Mouse (Mus musculus): ENCODE measurements around the gene Arhgap44.
A peak's percentile ranks its signal among the peaks of the same experiment; 100 is the strongest.

Arhgap44 gene

DNA sequence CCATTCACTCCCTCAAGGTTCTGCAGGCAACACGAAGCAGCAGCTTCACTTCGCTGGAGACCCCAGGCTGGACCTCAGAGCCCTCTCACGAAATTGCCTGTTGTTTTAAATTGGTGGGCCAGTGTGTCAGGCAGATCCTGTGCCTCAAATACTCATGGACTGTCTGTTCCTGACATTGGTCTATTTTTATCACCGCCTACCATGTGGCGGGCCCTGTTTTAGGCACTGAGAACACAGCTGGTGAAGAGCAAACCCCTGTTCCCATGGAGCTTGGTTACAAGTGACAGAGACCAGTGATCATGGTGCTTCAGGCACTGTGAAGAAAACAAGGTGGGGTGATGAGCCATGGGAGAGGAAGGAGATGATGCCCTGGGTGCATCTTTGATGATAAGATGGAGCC lies 93.2 kb downstream of the Arhgap44 start:
- no peak for DNase-seq

DNA sequence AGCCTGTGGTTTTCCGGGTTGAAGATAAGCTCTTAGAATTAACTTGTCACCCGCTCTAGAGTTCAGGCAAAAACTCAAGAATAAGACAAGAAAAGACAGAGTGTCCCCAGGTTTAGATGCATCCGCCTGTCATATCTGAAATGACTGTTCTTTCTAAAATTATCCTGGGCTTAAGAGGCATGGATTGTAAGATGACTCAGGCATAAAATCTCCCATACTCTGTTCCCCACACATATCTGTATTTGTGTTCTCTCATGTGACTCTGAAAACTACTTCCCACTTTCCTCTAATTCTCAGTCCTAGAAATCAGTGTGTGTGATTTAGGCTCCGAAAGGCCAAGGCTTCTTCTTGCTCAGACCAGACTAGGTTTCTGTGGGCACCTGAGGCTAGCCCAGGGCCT lies 93.7 kb downstream of the Arhgap44 start:
- no peak for DNase-seq

DNA sequence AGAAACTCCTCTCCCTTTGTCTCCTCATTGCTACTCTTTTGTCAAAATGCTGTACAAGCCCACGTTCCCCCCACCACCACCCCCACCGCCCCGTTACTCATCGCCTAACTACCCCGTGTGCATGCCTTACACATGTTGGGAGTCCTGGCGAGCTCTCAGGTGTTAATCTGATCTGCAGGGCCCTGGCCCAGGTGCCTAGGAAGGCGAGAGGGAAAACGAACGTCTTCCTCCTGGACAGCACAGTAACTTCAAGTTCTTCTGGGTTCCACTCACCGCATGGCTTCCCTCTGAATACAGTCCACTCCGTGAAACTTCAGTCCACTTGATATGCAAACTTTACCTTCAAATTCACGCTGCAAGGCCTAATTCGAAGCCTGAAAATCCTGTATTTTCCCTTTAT lies 97.6 kb downstream of the Arhgap44 start:
- DNase-seq: no peak

DNA sequence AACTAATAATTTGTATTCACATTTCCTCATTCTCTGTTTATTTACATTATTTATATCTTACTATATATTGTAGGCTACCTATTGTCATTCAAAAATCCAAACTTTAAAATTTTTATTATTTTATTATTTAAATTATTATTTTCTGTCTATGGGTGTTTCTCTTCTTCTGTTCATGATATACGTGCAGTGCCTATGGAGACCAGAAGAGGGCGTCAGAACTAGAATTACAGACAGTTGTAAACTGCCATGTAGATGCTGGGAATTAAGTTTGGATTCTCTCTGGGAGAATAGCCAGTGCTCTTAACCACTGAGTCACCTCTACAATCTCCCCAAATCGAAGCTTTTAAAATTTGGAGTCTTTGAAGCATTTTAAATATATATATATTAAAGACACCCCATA lies 101.3 kb downstream of the Arhgap44 start:
- DNase-seq: peak in 1 of 2 experiments; percentile 29

DNA sequence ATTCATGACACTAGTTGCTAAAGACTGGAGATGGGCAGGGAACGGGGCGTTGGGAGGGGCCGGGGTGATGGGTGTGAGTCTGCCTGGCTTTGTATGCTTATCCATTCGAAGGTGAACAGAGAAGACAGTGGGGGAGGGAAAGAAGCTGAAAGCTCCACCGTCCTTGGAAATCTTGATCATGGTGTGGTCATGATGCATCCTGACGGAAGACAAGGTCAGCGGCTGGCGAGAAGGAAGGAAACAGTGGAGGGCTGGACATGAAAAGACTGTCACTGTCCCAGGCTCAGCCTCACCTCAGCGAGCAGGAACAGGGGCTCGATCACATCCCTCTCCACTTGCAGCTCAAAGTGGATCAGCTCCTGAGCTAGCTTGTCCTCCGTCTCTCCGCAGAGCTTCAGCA lies 103.2 kb downstream of the Arhgap44 start:
- DNase-seq: no peak

DNA sequence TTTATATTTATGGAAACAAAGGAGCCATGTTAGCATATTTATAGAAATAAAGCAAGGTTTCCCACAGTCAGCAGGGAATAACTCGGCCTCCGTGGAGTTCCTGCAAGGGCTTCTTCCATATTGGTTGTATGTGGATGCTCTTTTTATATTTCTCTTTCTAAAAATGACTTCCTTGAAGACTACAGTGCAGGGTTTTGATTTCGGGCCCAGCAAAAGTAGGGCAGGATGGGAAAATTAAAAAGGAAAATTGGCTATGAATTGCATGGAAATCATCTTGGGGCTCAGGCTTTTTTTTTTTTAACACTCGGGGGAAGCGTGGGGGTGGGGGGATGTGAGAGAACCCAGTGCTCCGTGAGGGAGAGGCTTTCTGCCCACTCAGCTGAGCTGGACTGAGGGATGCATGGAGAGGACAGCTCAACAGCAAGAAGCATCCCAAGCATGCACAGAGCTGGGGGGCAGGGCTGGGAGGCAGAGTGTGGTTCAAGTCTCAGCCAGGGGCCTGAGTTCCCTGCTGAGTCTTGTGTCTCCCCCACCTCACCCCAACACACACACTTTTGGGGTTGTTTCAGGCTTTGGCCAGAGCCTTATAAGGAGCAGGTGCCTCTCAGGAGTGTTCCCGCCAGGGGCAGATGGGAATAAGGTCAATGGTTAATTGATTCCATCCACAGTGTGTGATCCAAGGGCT lies 104.4 kb downstream of the Arhgap44 start:
- no peak for DNase-seq

DNA sequence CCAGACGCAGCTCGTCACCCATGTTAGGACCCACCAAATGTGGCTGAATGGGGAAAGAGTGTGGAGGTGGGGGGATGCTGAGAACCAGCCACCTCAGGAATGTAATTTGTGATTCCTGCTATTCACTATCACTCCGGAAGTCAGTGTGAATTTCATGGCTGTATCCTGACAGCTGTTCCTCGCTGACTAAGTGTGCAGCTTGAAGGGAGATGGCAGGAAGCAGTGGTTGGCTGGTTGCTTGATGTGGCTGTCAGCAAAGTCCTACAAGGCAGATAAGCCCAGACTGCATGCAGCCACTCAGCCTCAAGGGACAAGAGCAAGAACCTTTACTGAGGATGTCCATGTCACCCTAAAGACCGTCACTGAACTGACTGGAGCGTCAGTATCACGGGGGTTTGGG lies 107.2 kb downstream of the Arhgap44 start:
- DNase-seq: no peak

DNA sequence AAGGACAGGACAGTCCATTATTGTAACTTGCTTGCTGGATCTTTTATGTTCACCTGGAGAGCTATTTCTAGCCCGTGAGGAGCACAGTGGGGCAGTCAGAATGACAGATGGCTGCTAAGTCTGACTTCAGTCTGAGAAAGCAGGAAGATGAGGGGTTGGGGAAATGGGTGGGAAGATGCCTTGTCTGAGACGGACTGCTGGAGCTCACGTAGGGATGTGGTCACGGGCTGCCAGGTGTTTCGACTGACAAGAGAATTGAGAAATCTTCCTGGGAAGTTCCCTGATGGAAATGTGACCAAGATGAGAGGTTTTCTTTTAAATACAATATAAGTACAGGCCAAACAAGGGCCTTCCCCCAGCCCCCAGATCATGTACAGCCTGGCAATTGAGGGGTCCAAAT lies 108.5 kb downstream of the Arhgap44 start:
- no peak for DNase-seq

DNA sequence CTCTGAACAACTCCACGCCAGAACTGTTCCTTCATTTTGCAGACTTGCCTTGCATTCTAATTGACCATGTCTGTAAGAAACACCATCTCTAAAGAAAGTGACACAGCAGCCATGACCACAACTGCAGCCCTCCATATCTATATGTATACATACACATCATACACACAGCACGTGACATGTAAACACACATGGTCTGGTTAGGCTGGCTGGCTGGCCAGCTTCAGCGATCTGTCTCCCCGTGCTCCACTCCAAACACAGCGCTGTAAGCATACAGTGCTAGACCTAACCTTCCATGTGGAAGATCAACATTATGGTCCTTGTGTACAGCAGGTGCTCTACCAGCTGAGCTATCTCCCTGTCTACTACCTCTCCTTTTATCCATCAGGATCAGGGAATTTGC lies 111.9 kb downstream of the Arhgap44 start:
- no peak for DNase-seq

DNA sequence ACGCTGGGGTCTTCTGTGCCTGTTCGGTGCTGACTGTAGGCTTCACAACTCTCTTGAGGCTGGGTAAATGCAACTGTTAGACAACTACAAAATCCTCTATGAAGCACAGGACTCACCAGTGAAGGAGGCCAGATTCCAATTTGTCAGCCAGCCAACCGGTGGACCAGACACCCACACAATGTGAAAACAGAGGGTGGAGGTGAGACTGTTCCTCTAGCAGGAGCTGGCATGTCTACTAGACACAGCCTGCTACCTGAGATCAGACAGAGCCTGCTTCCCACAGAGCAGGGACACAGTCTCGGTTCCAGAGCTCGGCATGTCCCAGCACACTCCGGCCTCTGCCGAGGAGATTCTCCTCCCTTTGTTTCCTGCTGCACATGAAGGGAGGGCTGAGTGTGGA lies 113.7 kb downstream of the Arhgap44 start:
- DNase-seq: no peak

DNA sequence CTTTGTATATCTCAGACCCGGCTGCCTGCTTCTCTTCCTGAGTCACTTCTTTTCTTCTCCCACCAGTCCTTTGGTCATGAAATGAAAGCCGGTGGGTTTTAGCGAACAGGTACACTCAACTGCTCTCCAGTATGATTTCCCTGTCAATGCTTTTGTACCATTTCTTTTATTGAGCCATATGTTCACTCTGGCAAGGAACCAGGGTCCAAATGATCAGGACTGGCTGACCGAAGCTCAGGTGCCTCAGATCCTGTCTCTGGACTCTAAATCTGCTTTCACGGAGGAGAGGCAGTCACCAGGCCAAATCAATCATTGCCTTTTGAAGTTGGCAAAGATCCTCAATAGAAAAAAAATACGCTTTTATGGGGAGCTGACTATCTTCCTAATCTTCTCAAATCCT lies 122.2 kb downstream of the Arhgap44 start:
- no peak for DNase-seq

DNA sequence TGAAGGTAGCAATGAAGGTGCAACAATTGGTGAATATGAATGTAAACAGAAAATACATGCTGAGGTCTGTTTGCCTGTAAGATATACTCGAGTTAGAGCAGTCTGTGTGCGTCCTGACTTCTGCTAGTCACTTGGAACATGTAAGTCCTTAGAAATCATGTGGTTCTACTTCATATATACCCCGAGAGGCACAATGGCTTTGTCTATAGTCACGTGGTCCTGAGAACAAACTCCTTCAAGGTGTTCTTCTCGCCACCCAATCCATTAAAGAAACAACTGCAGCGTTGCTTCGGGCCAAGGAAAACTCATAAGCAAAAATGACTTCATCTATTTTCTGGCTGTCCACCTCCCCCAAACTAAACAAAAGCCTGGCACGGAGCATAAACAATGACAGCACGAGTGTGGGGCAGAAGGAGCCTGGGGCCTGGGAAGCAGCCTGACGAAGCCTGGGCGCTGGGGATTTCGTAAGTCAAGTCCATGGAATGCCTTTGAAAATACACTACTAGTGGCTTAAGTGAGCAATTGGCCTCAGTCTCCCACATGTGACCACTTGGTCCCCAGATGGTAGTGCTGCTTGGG lies 123.2 kb downstream of the Arhgap44 start:
- DNase-seq: no peak

DNA sequence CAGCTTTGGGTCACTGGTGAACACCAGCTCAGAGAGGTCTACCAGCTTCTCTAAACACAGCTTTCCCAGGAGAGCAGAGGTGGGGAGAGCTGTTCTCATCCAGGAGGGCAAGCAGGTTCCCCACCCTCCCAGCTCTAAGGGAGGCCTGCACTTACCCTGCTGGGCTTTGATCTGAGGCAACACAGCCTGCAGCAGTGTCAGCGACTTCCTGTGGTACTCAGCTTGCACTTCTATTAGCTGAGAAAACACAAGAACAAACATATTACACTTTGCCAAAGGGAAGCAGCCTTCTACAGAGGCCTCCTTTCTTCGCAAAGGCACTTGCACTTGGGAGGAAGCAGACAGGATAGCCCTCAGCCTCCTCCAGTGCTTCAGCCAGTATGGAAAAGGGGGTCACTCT lies 123.8 kb downstream of the Arhgap44 start:
- no peak for DNase-seq

DNA sequence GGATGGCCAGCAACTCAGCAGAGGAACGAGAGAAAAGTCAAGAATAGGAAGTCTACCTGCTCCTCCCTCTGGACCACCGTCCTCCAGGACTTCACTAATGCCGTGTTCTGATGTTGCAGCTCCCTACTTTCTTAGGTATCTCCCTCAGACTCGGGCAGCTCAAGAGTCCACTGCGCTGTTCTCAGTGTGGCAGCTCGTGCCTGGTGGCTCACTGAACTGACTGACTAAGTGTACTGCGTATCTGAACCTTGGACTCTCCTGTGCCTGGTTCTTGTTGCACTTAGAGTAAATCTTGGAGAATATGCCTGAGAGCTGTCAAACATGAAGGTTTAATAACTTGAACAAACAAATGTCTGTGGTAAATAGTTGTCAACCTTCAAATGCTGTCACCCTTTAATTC lies 130.5 kb downstream of the Arhgap44 start:
- DNase-seq: peak; percentile 55 to 63

DNA sequence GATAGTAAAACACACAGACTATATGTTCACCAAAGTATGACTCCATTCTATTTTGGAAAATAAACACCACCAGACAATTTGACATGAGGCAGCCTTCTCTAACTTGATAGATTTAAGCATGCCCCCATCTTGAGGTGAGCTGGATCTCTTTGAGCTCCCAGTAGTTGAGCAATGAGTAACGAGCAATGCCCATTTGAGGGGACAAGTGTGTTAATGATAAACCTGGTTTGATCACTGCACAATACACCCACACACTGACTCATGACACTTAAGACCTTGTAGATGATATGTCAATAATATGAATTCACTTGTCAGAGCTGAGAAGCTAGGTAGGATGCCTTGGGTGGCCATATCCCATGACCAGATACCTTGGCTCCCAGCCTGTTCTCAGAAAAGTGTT lies 132.6 kb downstream of the Arhgap44 start:
- peak; percentile 15 to 32 for DNase-seq

DNA sequence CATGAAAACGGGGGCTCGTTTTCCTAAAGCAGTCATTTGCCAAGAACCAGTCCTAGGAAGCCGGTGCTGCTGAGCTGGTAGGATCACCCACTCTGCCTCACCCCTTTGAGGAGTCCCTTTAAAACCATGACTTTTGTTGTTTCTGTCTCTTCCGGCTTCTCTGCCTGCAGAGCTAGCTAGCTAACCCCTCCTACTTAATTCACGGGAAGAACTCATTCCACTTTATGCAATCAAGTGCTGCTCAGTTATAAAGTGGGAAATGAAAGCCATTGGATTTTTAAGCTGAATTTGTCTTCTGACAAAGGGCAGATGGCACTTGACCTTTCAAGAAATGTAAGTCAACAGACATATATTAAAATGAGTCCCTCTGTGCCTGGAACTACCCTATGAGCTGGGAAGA lies 134.7 kb downstream of the Arhgap44 start:
- DNase-seq: no peak

DNA sequence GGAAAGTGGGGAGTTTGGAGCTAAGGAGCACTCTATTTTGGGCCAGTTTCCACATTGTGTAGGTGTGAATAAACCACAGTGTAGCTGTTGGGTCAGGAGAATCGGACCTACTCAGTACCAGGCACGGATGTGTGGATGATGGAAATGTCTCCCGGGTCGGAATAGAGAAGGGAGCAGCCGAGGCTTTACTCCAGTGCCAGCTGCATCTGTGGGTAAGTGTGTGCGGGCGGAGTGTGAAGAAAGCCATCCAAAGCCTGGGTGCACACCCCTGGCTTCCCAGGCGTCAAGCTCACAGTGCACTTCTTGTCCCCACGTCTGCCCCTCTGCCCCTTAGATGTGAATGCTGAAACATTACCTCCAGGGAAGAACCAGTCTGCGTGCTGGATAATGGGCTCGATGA lies 140.0 kb downstream of the Arhgap44 start:
- no peak for DNase-seq

DNA sequence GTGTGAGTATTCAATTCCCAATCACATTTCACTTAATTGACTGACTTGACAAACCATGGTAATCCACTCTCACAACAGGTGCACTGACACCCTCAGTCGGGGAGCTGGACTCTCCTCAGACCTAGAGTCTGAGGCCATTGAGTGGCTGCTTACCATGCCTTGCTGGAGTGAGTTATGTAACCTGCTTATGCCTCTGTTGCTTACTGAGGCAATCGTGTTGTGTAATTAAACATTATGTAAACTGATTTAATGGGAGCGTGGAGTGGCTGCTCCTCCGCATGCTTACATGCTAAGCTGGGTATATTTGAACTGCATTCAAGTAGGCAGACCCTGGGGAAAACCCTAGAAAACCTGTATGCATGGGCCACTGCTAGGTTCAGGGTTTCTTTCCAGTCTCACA lies 142.0 kb downstream of the Arhgap44 start:
- peak in 1 of 2 experiments; percentile 21 for DNase-seq

DNA sequence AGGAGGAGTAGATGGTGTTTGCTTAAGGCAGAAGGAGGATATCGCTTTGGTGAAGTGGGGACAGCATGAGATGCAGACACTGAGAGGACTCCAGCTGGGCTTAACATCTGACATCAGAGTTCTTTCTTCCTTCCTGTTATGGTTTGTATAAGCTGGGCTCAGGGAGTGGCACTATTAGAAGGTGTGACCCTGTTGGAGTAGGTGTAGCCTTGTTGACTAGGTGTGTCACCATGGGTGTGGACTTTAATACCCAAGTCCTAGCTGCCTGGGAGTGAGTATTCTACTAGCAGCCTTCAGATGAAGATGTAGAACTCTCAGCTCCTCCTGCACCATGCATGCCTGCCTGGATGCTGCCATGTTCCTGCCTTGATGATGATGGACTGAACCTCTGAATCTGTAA lies 146.0 kb downstream of the Arhgap44 start:
- DNase-seq: no peak

DNA sequence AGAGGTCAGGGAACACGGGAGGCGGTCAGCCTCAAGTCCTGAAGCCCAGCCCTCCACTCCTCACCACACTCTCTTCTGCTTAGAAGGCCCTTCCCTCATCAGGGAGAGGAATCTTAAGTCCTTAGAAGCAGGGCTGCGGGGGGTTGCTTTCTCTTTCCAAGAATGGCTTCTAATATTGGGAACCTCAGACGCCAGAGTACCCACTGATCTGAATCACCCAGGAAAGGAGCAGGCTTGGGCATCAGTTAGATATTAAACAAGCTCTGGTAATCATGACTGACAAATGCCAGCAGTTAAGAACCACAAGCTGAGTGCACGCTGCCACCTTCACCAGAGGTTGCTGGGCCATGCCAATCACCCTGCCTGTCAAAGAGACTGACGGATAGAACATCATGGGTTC lies 148.9 kb downstream of the Arhgap44 start:
- peak; percentile 23 to 38 for DNase-seq

DNA sequence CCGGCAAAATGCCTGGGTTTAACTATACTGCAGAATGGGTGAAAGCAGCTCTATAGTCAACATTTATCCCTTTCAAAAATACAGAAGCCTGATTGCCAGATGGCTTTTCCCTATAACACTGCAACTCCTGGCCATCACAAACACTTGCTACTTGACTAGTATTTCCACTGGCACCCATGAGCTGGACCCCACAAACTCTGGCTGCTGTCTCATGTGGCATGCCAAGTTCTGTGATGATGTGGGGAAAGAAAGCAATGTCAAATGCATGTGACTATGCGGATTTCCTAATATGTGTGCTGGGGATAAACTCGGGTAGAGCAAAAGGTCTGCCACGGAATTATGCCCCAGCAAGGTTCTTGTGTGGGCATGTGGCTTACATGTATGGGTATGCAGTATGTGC lies 156.7 kb downstream of the Arhgap44 start:
- DNase-seq: no peak

DNA sequence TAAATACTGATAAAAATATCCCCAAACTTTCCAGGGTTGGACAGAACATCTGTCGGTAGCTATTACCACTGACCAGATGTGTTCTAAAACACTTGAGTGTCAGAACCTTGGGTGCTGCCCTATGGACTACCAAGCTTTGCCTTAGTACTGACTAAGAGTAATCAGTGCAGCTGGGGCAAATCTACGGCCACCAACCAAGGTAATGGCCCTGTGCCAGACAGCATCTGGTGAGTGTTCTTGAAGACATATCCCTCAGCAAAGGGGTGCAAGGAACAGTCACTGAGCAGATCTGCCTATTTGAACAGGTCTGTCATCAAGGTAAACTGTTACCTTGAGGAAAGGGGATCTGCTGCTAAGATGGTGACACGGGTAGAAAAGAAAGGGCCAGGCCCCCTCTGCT lies 157.9 kb downstream of the Arhgap44 start:
- no peak for DNase-seq

DNA sequence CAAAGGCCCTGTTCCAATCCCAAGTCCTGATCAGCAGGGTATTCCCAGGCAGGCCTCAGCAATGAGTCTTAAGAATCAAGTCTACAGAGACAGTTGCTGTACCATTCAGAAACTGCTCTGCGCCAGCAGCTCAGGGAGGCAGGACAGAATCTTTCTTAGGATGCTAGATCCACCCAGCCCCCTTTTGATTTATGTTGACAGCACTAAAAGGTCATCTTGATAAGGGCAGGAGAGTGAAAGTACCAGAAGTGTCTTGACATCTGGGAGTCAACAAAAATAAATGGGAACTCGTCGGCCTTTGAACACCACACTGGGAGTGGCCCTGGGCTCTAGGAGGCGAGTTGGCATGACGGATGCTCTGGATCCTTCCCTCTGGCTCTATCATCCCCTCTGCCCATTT lies 159.2 kb downstream of the Arhgap44 start:
- no peak for DNase-seq

DNA sequence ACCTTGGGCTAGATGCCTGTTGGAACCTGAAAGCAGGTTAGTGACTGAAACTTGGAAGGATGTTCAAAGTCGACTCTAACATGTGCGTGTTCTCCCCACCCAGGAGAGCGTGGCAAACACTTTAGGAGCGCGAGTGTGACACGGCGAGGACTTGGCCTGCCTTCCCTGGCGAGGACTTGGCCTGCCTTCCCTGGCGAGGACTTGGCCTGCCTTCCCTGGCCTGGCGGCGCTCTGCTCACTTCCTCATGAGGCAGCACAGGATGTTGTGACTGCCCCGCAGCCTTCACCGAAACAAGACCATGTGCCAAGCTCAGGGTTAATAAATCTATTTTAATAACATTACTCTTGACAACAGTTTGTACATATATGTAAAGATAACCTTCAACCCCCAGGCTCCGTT lies 161.0 kb downstream of the Arhgap44 start:
- DNase-seq: peak in 1 of 2 experiments; percentile 16

DNA sequence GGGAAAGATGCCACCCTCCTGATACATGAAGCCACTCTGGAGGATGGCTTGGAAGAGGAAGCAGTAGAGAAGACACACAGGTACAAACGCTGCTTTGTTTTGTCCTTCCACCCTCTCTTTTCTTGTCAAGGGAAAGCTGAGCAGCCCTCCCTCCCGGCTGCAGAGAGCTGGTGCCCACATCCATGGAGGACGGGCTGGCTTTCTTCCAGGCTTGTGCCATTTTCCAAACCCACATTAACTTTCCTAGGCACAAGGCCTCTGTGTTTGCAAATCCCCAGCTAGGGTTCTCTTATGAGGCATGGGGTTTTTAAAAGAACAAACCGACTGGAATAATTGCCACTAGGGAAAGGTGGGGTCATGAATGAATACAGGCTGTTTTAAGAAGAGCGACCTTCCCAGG lies 163.1 kb downstream of the Arhgap44 start:
- no peak for DNase-seq

Data from kidney, postnatal 36 days (tissue).